Mouse (Mus musculus) megakaryocyte, embryonic 14.5 days (primary cell): ENCODE measurements around the gene Smurf2.

Source experiments
- FLI1 ChIP-seq: IDR thresholded peaks from 2 replicates; pipeline ENCODE4 v1.6.1; 2012; ENCODE audit warnings: low read length, inconsistent platforms, mixed read lengths
- GATA1 ChIP-seq: IDR thresholded peaks from 3 replicates; pipeline ENCODE4 v1.6.1; 2012; ENCODE audit warnings: mixed read lengths, low read length, inconsistent platforms, borderline replicate concordance

GRCm38 (mm10) chr11:106965881-106966280, 45.4 kb upstream of the Smurf2 start:
- no peak for TF ChIP-seq GATA1
- TF ChIP-seq FLI1, result no peak
